Mouse (Mus musculus) B cell, adult 67 days (primary cell): ENCODE measurements around the gene Pxdn. TPM values are rescaled to one million over a fixed set of nuclear protein-coding genes. Genes with fewer than 3 reads are reported as not detected.

Source experiments
- total RNA-seq, 2 experiments: library from RNA; stranded (reverse); gene quantifications; 4 replicates each; pipeline ENCODE4 v1.2.4; 2023

Gene Pxdn
- total RNA-seq = not detected

DNA sequence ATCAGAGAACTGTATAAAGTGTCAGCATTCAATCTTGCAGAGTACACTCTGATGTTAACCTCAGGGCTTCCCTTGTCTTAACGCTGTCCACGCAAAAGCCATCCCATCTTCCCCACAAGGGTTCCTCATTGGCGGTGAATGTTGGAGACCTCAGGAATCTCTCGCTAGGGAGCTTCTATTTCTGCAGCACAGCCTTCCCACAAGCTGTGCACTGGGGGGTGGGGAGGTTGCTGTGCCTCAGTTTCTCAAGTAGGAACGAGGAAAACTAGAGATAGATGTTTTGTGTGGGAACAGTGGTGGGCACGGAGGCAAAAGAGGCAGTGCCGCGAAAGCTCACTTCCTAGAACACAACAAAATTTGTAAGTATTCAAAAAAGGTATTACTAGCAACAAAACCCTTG is at the start of gene Pxdn:
Pxdn (plus strand) TSS at position 301 of the 400 bp plus-strand sequence.

Other genes with a start within 250 kb of the Pxdn start
- not detected for gene Tpo, start 195.0 kb downstream of the Pxdn start, total RNA-seq